Mouse (Mus musculus): ENCODE data around the gene Arl3. TPM values are rescaled to one million over a fixed set of nuclear protein-coding genes. Genes with fewer than 3 reads are reported as not detected.

The Arl3 gene
- total RNA-seq, 2 experiments from 2014 or later = 123 to 127 TPM

DNA sequence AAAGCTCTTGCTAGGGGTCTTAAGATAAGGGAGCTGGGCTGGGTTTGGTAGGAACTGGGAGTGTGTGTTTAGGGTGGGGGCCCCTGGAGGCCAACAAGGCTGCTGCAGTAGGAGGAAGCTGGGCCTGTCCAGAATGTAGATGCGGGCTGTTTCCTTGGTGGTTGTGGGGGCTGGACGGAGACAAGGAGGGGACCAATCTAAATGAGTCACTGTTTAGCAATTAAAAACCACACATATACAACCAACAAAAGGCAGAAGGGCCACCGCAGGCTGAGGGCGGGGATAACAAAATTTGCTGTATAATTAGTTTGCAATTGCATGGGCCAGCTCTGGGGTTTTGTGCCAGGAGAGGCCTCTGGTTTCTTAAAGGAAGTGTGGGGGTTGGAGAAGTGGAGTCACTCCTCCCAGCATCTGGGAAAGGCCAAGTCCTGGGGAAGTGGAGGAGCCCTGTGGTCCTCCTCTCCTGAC, 68.9 kb downstream of the Arl3 start:
- DNase-seq (ENCODE audit: extremely low spot score in 1 of 2, low spot score in 1 of 2) = no peak

GRCm38 (mm10) chr19:46503351-46504084, 69.5 kb downstream of the Arl3 start:
- DNase-seq (ENCODE audit: extremely low spot score in 1 of 2, low spot score in 1 of 2) = no peak

DNA sequence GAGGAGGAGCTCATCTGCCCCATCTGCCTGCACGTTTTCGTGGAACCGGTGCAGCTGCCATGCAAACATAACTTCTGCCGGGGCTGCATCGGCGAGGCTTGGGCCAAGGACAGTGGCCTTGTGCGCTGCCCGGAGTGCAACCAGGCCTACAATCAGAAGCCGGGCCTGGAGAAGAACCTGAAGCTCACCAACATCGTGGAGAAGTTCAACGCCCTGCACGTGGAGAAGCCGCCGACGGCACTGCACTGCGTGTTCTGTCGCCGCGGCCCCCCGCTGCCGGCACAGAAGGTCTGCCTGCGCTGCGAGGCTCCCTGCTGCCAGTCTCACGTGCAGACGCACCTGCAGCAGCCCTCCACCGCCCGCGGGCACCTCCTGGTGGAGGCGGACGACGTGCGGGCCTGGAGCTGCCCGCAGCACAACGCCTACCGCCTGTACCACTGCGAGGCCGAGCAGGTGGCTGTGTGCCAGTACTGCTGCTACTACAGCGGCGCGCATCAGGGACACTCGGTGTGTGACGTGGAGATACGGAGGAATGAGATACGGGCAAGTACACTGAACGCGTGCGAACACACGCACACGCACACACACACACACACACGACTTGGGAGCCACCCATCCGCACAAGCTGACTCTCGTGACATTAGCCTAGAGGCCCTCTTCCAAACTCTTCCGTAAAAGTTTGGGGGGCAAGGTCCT, 70.4 kb downstream of the Arl3 start:
- peak; percentile 58 for DNase-seq (ENCODE audit: extremely low spot score in 1 of 2, low spot score in 1 of 2)

DNA sequence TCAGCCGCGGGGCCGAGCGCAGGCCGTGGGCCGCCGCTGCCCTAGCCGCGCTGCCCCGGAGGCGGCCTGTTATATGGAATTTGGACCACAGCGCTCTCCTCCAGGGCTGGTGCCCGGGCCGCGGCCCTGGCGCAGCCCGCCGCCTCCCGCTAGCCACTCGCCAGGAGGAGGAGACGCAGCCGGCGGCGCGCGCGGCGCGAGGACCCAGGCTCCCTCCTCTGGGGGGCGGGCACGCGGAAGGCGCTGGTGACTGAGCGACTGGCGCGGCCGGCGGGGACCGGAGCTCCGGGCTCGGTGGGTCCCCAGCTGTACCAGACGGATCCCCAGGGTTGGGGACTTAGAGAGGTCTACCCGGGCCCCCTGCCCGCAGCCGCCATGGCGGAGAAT, 70.9 kb downstream of the Arl3 start:
- DNase-seq (ENCODE audit: extremely low spot score in 1 of 2, low spot score in 1 of 2) = peak; percentile 66 to 77

DNA sequence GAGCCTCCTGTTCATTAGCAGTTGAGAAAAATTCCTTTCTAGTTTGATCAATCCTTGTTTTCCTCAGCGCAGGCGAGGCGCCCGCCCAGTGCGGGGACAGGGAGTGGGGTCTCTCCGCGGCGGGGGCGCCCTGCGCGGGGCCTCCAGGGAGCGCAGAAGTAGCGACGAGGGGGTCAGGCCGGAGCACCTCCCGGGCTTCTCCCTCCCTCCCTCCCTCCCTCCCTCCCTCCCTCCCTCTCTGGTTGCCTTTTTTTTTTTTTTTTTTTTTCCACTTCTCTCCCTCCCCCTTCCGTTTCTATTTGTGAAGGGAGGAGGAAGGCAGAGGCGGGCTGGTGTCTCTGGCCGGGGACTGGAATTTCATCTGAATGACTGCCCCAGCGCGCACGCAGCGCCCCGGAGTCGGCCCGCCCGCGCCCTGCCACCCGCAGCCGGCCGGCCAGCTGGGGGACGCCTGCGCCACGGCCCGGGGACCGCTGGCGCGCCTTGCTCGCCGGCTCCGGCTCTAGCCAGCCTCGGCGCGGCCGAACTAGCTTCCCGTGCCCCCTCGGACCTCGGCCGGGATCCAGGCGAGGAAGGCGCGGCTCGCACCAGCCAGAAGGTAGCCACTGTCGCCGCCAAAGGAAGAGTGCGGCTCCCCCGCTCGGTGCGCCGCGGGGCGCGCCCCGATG, 71.5 kb downstream of the Arl3 start, which contains the start of gene Trim8:
Trim8 (plus strand) TSS at position 302 of the 668 bp plus-strand sequence.
- DNase-seq (ENCODE audit: extremely low spot score in 1 of 2, low spot score in 1 of 2) = peak; percentile 60 to 73

DNA sequence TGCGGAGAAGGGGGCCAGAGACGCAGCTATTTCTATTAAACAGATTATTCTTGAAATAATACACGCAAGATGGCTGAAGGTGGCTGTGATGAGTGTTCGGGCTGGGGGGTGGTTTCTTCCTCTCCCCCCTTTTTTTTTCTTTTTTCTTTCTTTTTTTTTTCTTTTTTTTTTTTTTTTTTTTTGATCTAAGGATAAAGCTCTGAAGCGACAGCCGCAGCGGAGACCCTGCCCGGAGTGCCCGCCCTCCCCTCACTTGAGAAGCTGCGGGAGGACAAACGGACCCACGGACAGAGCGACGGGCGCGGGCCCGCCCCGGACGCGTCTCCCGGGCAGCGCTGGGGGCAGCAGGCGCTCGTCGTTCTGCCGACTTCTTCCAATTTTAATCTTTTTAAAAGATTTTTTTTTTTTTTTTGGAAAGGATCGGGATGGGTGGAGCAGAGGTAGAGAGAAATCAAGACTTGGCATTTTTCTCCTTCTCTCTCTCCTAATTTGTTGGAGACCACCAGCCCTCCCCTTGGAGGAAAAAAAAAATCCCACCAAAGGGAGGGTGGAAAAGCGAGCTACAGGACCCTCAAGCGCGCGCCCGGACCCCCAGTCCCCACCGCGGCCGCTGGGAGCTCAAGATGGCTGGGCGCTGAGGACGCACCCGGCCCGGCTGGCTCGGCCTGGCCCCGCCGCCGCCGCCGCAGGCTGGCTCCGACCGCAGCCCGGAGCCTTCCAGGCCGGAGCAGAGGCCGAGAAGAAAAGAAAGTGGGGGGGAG, 72.2 kb downstream of the Arl3 start:
- peak in 1 of 2 experiments; percentile 52 for DNase-seq (ENCODE audit: extremely low spot score in 1 of 2, low spot score in 1 of 2)

DNA sequence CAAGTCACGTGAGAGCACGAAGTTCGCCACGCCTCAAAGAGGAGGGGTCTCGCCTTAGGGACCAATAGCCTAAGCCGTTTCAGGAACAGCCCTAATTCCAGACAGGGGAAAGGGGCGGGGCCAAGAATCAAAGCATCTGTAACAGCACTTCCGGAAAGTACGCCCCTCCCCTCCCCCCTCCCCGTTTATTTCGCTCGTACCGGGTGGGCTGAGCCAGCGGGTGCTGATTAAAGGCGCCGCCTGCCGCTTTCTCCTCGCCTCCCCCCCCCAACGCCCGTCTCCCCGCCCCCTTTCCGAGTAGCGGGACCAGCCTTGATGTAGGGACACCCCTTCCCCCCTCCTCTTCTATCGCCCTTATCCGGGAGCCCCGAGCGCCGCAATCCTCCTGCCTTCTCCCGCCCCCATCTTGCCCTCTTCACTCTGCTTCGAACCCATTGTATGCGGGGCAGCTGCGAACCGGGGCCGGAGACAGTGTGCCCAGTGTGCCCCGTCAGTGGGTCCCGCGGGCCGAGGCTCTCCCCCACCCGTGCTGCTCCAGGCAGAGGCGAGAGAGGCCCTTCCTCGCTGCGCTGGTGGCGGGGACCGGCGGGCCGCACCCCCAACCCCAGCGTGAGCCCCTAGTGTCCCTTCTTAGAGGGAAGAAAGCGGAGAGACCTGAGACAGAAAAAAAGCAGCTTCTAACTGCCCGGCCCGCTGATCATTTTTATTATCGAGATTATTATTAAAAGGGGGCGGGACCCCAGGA, 73.0 kb downstream of the Arl3 start:
- DNase-seq (ENCODE audit: extremely low spot score in 1 of 2, low spot score in 1 of 2) = peak; percentile 72 to 75

DNA sequence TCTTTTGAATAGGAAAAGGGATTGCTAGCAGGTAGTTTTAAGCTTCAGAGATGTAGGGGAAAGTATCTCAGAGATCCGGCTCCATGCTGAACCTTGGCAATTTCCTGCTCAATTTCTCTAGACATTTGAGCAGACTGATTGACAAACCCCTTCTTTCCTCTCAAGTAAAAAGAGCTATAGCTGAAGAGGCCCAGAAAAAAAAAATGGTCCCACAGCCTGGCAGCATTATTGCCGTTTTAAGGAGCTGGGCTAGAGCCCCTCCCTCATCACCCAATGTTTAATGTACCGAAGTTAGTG, 73.5 kb downstream of the Arl3 start:
- no peak for DNase-seq (ENCODE audit: extremely low spot score in 1 of 2, low spot score in 1 of 2)

DNA sequence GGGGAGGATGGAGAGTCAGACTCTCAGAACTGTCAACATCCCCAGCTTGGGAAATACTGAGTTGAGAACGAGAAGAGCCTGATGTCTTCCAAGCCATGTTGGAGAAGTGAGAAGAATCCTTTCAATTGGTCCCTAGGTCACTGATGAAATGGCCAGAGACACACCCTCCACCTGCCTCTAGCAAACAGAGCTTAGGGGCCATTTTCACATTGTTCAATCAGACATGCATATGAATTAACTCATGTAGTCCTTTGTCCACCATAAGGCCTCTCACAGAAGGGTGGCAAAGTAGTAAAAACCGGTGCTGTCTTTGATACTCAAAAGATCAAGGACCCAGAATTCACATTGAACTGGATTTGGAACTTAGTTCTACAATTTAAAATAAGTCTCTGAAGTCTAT, 75.8 kb downstream of the Arl3 start:
- DNase-seq (ENCODE audit: extremely low spot score in 1 of 2, low spot score in 1 of 2) = no peak

- DNase-seq (ENCODE audit: extremely low spot score in 1 of 2, low spot score in 1 of 2) = no peak
Observed at GRCm38 (mm10) chr19:46495136-46495535, 77.9 kb downstream of the Arl3 start.

GRCm38 (mm10) chr19:46490634-46491033, 82.4 kb downstream of the Arl3 start:
- no peak for DNase-seq (ENCODE audit: extremely low spot score in 1 of 2, low spot score in 1 of 2)

- DNase-seq (ENCODE audit: extremely low spot score in 1 of 2, low spot score in 1 of 2) = no peak
Observed at GRCm38 (mm10) chr19:46489448-46489847, 83.5 kb downstream of the Arl3 start.

DNA sequence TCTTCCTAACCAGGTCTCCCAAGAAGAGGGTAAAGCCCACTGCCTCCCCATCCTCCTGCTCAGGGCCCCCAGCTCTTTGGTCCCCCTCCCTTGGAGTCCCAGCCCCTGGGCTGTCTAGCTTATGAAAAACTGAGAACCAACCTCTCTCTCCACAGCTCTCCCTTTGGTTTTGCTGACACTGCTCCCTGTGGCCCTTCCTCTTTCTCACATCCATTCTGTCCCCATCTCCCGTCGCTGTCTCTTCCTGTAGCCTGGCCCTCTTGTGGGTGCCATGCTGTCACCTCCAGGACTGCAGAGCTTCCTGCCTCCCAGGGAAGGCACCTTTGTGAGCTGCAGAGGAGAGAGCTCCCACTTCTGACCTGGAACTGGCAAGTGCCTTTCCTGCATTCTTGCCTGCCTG, 86.3 kb downstream of the Arl3 start:
- DNase-seq (ENCODE audit: extremely low spot score in 1 of 2, low spot score in 1 of 2) = no peak

GRCm38 (mm10) chr19:46485847-46486246, 87.2 kb downstream of the Arl3 start:
- DNase-seq (ENCODE audit: extremely low spot score in 1 of 2, low spot score in 1 of 2) = no peak

GRCm38 (mm10) chr19:46484518-46484917, 88.5 kb downstream of the Arl3 start:
- DNase-seq (ENCODE audit: extremely low spot score in 1 of 2, low spot score in 1 of 2) = peak in 1 of 2 experiments; percentile 30

GRCm38 (mm10) chr19:46483701-46484328, 89.2 kb downstream of the Arl3 start:
- DNase-seq (ENCODE audit: extremely low spot score in 1 of 2, low spot score in 1 of 2) = peak in 1 of 2 experiments; percentile 27

GRCm38 (mm10) chr19:46482896-46483516, 90.0 kb downstream of the Arl3 start:
- DNase-seq (ENCODE audit: extremely low spot score in 1 of 2, low spot score in 1 of 2) = no peak

DNA sequence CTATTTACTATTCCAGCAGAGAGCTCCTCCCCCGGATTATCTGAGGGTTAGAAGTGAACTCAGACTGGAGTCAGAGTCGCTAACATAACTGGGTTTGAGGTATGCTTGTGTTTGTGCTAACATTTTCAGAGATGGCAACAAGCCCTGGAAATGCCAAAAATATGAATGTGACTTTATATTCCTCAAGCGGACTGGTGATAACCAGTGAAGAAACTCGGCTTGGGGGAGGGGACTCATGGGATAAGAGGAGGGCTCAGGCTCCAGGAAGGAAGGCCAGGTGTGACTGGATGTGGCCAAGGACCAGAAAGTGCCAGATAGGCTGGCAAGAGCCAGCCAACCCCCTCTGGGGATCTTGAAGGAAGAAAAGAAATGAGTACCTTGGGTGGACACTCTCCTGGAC, 91.2 kb downstream of the Arl3 start:
- DNase-seq (ENCODE audit: extremely low spot score in 1 of 2, low spot score in 1 of 2) = no peak

- DNase-seq (ENCODE audit: extremely low spot score in 1 of 2, low spot score in 1 of 2) = no peak
Observed at GRCm38 (mm10) chr19:46481352-46481751, 91.6 kb downstream of the Arl3 start.

All from layer of hippocampus, postnatal 25 days (tissue).